Mouse (Mus musculus) kidney, postnatal 10 days (tissue): Measurements from ENCODE around the gene Rerg.

ENCODE experiments used
- DNase-seq: peaks from one replicate; pipeline ENCODE4 v3.0.0; 2021; ENCODE audit warnings: mixed read lengths

The Rerg gene

GRCm38 (mm10) chr6:137170226-137170625 is at the start of gene Rerg:
Gene Rerg, minus strand, starts transcription at chr6:137170497.
- DNase-seq: no peak

DNA sequence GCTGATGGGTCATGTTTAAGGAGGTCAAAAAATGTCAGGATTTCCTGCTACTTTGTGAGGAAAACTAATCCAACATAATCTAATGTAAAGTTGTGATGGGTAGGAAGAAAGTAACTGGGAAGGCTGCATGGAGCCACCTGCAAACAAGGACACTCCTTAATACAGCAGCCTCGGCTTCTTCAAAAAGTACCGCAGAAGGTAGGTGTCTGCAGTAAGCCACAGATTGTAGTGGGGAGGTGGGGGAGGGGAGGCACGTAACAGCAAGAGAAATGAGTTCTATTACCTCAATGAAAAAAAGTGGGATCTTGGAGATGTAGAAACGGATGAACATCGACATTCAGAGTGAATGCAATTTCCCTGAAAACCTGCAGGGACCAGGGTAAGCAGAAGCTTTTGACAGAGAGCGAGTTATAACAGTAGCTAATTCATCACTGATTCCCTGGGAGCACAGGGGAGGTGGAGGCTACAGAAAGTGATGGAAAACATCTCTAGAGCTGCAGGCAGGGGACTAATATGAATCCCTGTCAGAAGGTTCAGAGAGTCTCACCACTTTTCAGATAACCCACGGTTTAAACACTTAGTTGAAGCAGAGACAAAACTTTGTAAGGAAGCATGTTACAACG is 47.7 kb upstream of the Rerg start:
- DNase-seq: no peak

- peak; percentile 23 for DNase-seq
Measured at GRCm38 (mm10) chr6:137211441-137211840, 41.1 kb upstream of the Rerg start.

GRCm38 (mm10) chr6:137210991-137211390 is 40.7 kb upstream of the Rerg start:
- no peak for DNase-seq

- peak; percentile 85 for DNase-seq
Measured at GRCm38 (mm10) chr6:137209992-137210391, 39.7 kb upstream of the Rerg start.

GRCm38 (mm10) chr6:137207126-137207525 is 36.8 kb upstream of the Rerg start:
- peak; percentile 13 for DNase-seq

DNA sequence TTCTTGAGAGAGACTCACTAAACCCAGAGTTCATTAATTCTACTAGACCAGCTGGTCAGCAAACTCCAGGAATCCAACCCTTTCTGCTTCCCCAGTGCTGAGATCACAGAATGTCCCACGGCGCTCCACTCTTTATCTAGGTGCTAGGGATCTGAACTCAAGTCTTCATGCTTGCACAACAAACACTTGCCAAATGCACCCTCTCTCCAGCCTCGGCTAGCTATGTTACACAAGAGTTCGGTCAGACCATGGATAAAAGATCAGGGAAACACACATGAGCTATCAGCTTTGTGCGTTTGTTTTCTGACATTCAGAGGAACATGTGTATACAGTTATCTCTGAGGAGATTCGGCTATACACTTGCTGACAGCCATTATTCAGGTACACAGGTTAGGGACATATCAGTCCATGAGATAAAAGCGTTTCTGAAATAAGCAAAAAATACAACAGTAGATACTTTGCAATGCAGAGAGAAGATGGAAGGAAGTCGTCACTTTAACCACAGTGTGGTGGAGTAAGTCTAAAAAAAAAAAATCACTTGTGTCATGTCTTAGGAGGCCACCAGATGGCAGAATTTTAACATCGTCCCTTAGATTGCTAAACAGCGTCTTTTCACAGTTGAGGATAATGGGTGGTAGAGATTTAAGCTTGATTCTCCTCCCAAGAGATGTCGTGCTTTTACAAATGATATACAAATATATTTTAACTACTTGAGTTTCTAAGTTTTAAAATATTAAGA is 35.5 kb upstream of the Rerg start:
- peak; percentile 15 for DNase-seq

GRCm38 (mm10) chr6:137202661-137203060 is 32.4 kb upstream of the Rerg start:
- DNase-seq: no peak

- no peak for DNase-seq
Measured at GRCm38 (mm10) chr6:137201578-137201977, 31.3 kb upstream of the Rerg start.

- no peak for DNase-seq
Measured at GRCm38 (mm10) chr6:137201166-137201565, 30.9 kb upstream of the Rerg start.

- DNase-seq: peak; percentile 24
Measured at GRCm38 (mm10) chr6:137192063-137192462, 21.8 kb upstream of the Rerg start.

DNA sequence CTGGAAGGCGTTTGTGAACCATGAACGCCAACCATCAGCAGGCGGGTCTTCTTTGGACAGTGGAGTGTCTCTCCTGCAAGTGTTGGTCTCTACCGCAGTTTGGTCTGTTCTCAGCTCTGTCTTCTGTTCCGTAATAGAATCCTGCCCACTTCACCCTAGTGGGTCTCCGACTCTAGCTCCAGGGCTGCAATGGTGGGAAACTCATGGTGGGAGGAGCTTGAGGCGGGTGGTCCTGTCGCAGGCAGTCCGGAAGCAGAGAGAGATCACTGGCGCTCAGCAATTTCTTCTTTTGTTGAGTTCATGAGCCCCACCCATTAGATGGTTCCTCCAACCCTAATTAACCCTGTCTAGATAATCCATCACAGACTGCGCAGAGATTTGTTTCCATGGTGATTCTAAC is 20.7 kb upstream of the Rerg start:
- no peak for DNase-seq

DNA sequence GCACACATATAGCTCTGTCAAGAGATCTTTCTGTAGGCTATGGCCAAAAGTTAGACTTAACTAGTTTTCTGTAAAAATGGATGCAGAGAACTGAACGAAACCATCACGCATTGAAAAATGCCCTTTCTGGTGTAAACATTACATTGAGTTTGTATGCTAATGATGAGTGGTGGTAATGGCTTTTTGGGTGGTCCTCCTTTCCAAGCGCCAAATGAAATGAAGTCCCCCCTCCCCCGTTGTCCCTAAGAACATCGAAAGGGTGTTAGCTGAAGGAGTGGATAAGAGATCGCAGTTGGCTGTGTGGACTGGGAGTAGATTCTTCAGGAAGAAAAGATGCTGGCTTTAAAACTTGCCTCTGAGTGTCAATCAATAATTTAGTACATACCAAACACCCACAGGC is 20.3 kb upstream of the Rerg start:
- no peak for DNase-seq

- DNase-seq: no peak
Measured at GRCm38 (mm10) chr6:137188375-137188926, 18.2 kb upstream of the Rerg start.

GRCm38 (mm10) chr6:137187426-137187825 is 17.1 kb upstream of the Rerg start:
- no peak for DNase-seq

GRCm38 (mm10) chr6:137180636-137181035 is 10.3 kb upstream of the Rerg start:
- no peak for DNase-seq

DNA sequence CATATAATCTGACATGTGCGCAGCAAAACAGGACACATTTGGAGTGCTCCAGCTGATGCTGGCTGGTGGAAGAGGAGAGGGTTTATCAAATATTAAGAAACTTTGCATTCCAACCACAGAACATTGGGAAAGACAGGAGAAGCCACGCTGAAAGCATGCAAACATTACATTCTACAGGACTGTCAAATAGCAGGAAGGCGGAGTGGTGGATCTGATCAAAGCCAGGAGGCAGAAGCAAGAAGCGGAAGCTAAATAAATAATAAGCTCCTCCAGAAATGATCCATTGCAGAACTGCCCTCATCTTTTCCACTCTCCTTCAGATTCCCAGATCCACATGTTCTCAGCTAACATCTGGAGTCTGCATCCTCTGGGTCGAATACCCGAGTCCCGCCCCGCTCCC is 9.8 kb upstream of the Rerg start:
- no peak for DNase-seq

- no peak for DNase-seq
Measured at GRCm38 (mm10) chr6:137179026-137179425, 8.7 kb upstream of the Rerg start.

- DNase-seq: no peak
Measured at GRCm38 (mm10) chr6:137170646-137171045, 349 bp upstream of the Rerg start.

DNA sequence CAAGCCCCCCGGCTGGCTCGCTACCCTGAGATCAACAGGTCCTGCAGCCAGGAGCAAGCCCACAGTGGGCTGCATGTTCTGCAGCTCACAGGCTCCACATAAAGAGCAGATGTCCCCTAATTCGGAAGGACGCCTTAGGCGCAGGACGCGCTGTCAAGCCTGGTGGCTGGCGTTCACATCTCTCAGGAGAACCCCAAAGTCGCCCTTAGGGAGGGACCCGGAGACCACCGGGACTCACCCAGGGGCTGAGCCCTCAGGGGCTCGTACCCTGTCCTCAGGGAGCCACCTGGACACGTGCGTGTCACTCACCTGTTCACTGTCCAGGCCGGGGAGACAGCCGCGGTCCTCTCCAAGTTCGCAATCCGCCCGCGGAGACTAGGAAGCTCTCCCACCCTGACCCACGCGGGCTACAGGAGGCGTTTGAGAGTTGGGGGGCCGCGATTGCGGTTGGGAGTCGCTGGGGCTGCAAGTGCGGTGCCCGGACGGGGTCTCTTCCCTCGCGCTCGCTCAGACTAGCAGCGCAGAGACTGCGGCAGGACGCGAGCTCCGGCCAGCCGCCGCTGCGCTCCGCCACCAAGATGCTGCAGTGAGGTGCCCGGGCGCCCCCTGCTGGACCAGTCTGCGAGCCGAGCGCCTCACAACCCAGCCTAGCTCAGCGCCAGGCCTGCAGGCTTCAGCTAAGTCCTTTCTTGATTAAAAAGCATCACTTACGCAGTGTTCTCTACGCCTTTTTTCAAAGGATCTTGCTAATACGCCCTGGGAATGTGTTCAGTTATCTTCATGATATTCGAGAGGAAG is 927 bp downstream of the Rerg start:
- DNase-seq: peak; percentile 97

- DNase-seq: no peak
Measured at GRCm38 (mm10) chr6:137166843-137167242, 3.5 kb downstream of the Rerg start.

DNA sequence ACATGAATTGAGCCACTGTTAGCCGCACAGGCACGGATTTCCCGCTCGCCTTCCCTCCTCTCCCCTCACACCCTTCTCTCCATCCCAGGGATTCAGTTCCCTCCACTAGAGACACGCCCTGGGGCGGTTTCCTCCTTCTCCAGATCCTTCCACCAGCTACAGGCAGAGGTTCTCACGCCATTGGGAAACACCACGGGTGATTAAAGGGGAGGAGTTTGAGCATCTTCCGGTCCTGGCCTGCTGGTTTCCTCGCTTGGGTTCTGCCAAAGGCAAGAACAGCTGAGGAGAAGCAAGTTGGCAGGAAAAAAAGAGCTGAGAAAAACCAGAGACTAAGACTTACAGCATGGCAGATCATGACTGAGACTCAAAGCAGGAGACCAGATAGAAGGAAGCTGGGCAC is 6.7 kb downstream of the Rerg start:
- DNase-seq: no peak

- no peak for DNase-seq
Measured at GRCm38 (mm10) chr6:137163061-137163460, 7.2 kb downstream of the Rerg start.

DNA sequence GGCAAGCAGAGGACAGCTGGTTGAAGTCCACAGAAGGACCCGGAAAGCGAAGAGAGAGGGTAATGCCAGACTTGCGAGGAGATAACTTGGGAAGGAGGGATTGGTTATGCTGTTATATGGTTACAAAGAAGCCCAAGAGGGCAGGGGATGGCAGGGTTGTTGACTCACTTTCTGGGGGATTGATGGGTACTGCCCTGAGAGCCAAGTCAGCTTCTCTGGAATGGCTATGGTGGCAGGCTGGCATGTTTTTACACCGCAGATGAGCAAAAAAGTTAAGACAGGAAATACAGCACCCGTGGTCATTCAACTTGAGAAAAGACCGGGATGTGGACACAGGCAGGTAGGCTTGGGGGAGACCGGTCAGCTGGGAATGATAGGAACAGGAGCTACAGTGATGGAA is 7.8 kb downstream of the Rerg start:
- DNase-seq: no peak
